Mouse (Mus musculus) CD8-positive naive resting alpha-beta T cell, adult 57 days (primary cell): ENCODE results near the gene Agpat3. TPM values are rescaled to one million over a fixed set of nuclear protein-coding genes. Genes with fewer than 3 reads are reported as not detected.

ENCODE experiments used
- total RNA-seq: library from RNA; stranded (reverse); gene quantifications from one replicate; pipeline ENCODE4 v1.2.4, GENCODE M21; 2023

The Agpat3 gene
- total RNA-seq: 121 TPM

GRCm38 (mm10) chr10:78351887-78352665 lies at the start of gene Agpat3:
TSS of gene Agpat3 (minus strand) at chr10:78352489.

GRCm38 (mm10) chr10:78244438-78245224 lies 107.7 kb downstream of the Agpat3 start, which contains the start of gene Trappc10:
TSS of gene Trappc10 (minus strand) at chr10:78244641.

Other genes with a start within 250 kb of the Agpat3 start
- 48.0 TPM for gene D10Jhu81e, start 182.7 kb downstream of the Agpat3 start, total RNA-seq
- gene Pwp2, start 167.3 kb downstream of the Agpat3 start, total RNA-seq: 32.0 TPM
- 67.5 TPM for gene Trappc10, start 107.8 kb downstream of the Agpat3 start, total RNA-seq
- gene Rrp1, start 60.6 kb upstream of the Agpat3 start, total RNA-seq: 234 TPM
- 29.9 TPM for gene Cstb, start 73.2 kb upstream of the Agpat3 start, total RNA-seq
- gene Pdxk, start 112.5 kb upstream of the Agpat3 start, total RNA-seq: 16.2 TPM
- gene Olfr1358, start 164.9 kb upstream of the Agpat3 start, total RNA-seq: not detected
- gene Ilvbl, start 221.9 kb upstream of the Agpat3 start, total RNA-seq: 85.4 TPM
- 6.4 TPM for gene Syde1, start 239.5 kb upstream of the Agpat3 start, total RNA-seq